Mouse (Mus musculus): ENCODE data around the gene Pde5a.

- TF ChIP-seq CTCF (IDR thresholded peaks at IDR 0.05; ENCODE audit: control insufficient read depth, insufficient read depth, insufficient read length) (no peak), MAX (IDR thresholded peaks at IDR 0.05) (peak; percentile 32), CEBPB (IDR thresholded peaks at IDR 0.05; ENCODE audit: low read depth) (no peak), USF1 (IDR thresholded peaks at IDR 0.05; ENCODE audit: low read depth) (peak; percentile 83), FOSL1 (IDR thresholded peaks at IDR 0.05; ENCODE audit: insufficient read depth, low read length, poor library complexity, severe bottlenecking) (peak; percentile 72), MYOG (IDR thresholded peaks at IDR 0.05; ENCODE audit: control insufficient read depth, extremely low read depth, insufficient read length) (no peak)
Observed at GRCm38 (mm10) chr3:122718631-122719030, 10.1 kb upstream of the Pde5a start.

Measured in C2C12 (cell line).